30 mouse cellular contexts compared by ENCODE assay signal in the genomic region with DNA sequence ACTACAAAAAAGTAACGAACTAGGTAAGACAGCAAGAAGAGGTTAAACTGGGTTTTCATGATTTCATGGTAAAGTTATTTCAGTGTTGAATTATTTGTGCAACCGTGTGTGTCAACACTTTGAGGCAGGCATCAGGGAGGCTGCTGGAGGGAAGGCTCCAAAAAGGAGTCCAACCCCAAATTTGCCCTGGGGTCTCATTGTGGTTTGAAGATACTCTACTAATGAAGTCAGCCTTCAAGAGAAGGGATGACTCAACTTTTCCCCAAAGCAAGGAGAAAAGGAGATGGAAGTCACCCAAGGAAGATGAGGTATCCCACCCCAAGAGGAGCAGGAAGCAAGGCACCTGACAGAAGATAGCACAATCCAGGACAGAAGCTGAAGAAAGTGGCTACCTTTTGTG. TPM values are rescaled to one million over a fixed set of nuclear protein-coding genes. Genes with fewer than 3 reads are reported as not detected.
A peak's percentile ranks its signal among the peaks of the same experiment; 100 is the strongest.
DNase-seq lines count a peak whose midpoint lies in the region; ATAC-seq lines count a peak whose summit lies in the region.
"Had no signal": no experiment of that assay in that cellular context is flagged by ENCODE, and none has a peak within 500 bp of the region (broad histone marks: within the 10 kb centered on the region; RNA-seq: fewer than 3 reads in every experiment).

No protein-coding gene starts in this region.

- no peaks in the 10 kb centered on the region for H3K4me1 ChIP-seq in kidney, embryonic 15.5 days
- H3K4me1 ChIP-seq: forebrain, embryonic 10.5 days; forebrain, embryonic 13.5 days; hindbrain, embryonic 10.5 days; hindbrain, embryonic 13.5 days; intestine, embryonic 15.5 days had no signal

- intact Hi-C loops in heart, postnatal 14 days (cut with DNase I), result no loop called here

- DNase-seq in heart, adult 11 months, result peak; percentile 19
- DNase-seq in heart, postnatal 14 days, result no peak
- peak; percentile 16 for DNase-seq in NIH3T3 (ENCODE audit: low read depth)
- DNase-seq in skeletal muscle tissue, adult 2 months (ENCODE audit: low read depth, low spot score), result peak; percentile 43
- DNase-seq in frontal cortex, postnatal 25 days (ENCODE audit: low spot score in 2 of 2), result no peak
- DNase-seq: adrenal gland, adult 8-10 months; adrenal gland, postnatal 25 days; cerebellum, adult 11-12 months; cerebellum, adult 8-10 months; cerebellum, postnatal 10 days; cerebellum, postnatal 36 days; embryo, embryonic 11 days; gastrocnemius, postnatal 10 days; gastrocnemius, postnatal 36 days; heart, postnatal 36 days; kidney, adult 11 months had no signal

- no peaks in the 10 kb centered on the region for H3K9me3 ChIP-seq in kidney, embryonic 15.5 days (replicated peaks)
- H3K9me3 ChIP-seq: embryonic facial prominence, embryonic 10.5 days; embryonic facial prominence, embryonic 13.5 days; forebrain, embryonic 10.5 days; forebrain, embryonic 13.5 days; hindbrain, embryonic 10.5 days; hindbrain, embryonic 13.5 days; intestine, embryonic 15.5 days had no signal

- no peak overlapping the region for H3K9ac ChIP-seq in kidney, embryonic 15.5 days
- H3K9ac ChIP-seq: embryonic facial prominence, embryonic 13.5 days; forebrain, embryonic 13.5 days; hindbrain, embryonic 13.5 days; intestine, embryonic 15.5 days had no signal

- no peak overlapping the region for H3K4me3 ChIP-seq in kidney, embryonic 15.5 days (replicated peaks)
- H3K4me3 ChIP-seq: embryonic facial prominence, embryonic 10.5 days; embryonic facial prominence, embryonic 13.5 days; erythroblast, embryonic 14.5 days; forebrain, embryonic 10.5 days; forebrain, embryonic 13.5 days; hindbrain, embryonic 10.5 days; hindbrain, embryonic 13.5 days; intestine, embryonic 15.5 days had no signal

- no peaks in the 10 kb centered on the region for H3K36me3 ChIP-seq in kidney, embryonic 15.5 days
- H3K36me3 ChIP-seq: embryonic facial prominence, embryonic 10.5 days; embryonic facial prominence, embryonic 13.5 days; forebrain, embryonic 10.5 days; hindbrain, embryonic 10.5 days; hindbrain, embryonic 13.5 days; intestine, embryonic 15.5 days had no signal

- H3K4me2 ChIP-seq in kidney, embryonic 15.5 days, result no peak overlapping the region
- H3K4me2 ChIP-seq: embryonic facial prominence, embryonic 13.5 days; forebrain, embryonic 13.5 days; heart, embryonic 11.5 days; hindbrain, embryonic 13.5 days; intestine, embryonic 15.5 days had no signal

- 68% methylated on average over 2 of the region's 2 CpGs for WGBS in kidney, embryonic 15.5 days

- H3K27ac ChIP-seq in kidney, embryonic 15.5 days, result no peak overlapping the region
- H3K27ac ChIP-seq: embryonic facial prominence, embryonic 10.5 days; embryonic facial prominence, embryonic 13.5 days; forebrain, embryonic 10.5 days; forebrain, embryonic 13.5 days; hindbrain, embryonic 10.5 days; hindbrain, embryonic 13.5 days; intestine, embryonic 15.5 days had no signal

- ATAC-seq in kidney, embryonic 15.5 days (replicated peaks; ENCODE audit: low FRiP score), result no peak
- ATAC-seq: activated CD4-positive, CD25-positive, alpha-beta regulatory T cell, adult 4 months; forebrain, embryonic 13.5 days; forebrain, embryonic 16.5 days; hindbrain, embryonic 16.5 days; intestine, embryonic 15.5 days had no signal

- H3K27me3 ChIP-seq in kidney, embryonic 15.5 days, result no peaks in the 10 kb centered on the region
- H3K27me3 ChIP-seq: embryonic facial prominence, embryonic 13.5 days; forebrain, embryonic 13.5 days; hindbrain, embryonic 13.5 days; intestine, embryonic 15.5 days had no signal

RNA-seq across cellular contexts. Expression of gene Fndc1, which starts 31.9 kb away (rescaled TPM):
- total RNA-seq in heart, postnatal 14 days (2021), result 10 to 100 TPM; 45.6 to 58.2 TPM
- polyA plus RNA-seq in kidney, embryonic 15.5 days (2015; fragmentation: Nextera tagmentation; extraction: Ambion mirVana), result 3.0 and 3.1 TPM in 2 replicates
- total RNA-seq: granulocyte monocyte progenitor cell, adult 5-6 weeks had no signal
- polyA plus RNA-seq: erythroblast, embryonic 14.5 days had no signal

Comparison
In these comparisons a context has a peak if more than half of its experiments do, and no peak if none do; other contexts are left out.
1. DNase-seq: peak in heart, adult 11 months (single experiment), NIH3T3 (single experiment) and skeletal muscle tissue, adult 2 months (single experiment); none in heart, postnatal 14 days (0 of 2) and frontal cortex, postnatal 25 days (0 of 2).